ENCODE assay signal across 9 mouse cellular contexts in the genomic region with DNA sequence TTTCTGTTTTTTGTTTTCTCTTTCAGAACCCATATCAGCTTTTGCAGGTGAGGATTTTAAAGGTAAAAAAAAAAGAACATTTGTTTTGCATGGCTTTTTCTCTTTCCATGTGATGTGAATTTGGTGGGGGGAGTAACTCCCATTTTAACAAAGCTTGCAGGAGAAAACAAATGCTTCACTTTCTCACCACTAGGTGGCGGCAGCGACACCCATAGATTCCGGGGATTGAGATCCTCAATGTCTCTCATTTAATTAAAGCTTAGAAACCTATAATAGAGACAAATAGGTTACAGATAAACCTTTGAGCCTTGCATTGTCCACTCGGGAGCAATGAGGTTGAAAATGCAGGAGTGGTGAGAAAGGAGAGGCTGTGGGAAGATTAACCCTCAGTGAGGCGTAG.
A peak's percentile ranks its signal among the peaks of the same experiment; 100 is the strongest.
DNase-seq lines count a peak whose midpoint lies in the region; ATAC-seq and TF ChIP-seq lines count a peak whose summit lies in the region.
"Had no signal": no experiment of that assay in that cellular context is flagged by ENCODE, and none has a peak within 500 bp of the region (broad histone marks: within the 10 kb centered on the region; RNA-seq: fewer than 3 reads in every experiment).

No protein-coding gene starts in this region.

- intact Hi-C loops in heart, adult 2 months (cut with DNase I), result loop anchor here (2.0 to 5.0 kb wide), 2 partner anchors 143 to 176 kb away; no protein-coding TSS in a partner anchor

- H3K79me2 ChIP-seq in heart, adult 2 months (replicated peaks; ENCODE audit: control insufficient read depth, insufficient read depth, low read length), result no peaks in the 10 kb centered on the region

- peak; percentile 44 to 67 for DNase-seq in heart, adult 2 months
- DNase-seq in A20 (ENCODE audit: low read depth, low spot score), result peak; percentile 37
- peak; percentile 56 to 71 for DNase-seq in adrenal gland, adult 18-20 months (ENCODE audit: low spot score in 2 of 2)
- peak; percentile 53 for DNase-seq in embryo, embryonic 9.5 days (ENCODE audit: extremely low spot score)
- DNase-seq in layer of hippocampus, adult 9-10 months (ENCODE audit: low spot score), result peak; percentile 72
- DNase-seq in lung, postnatal 36 days, result peak; percentile 75
- peak; percentile 8 to 51 for DNase-seq in thymus, postnatal 10 days (ENCODE audit: low spot score in 2 of 2)

- no peaks in the 10 kb centered on the region for H3K4me1 ChIP-seq in heart, adult 2 months (ENCODE audit: control insufficient read depth, insufficient read depth, low read length)
- peaks cover 18% of the 10 kb centered on the region for H3K4me1 ChIP-seq in heart, embryonic 12.5 days (replicated peaks)

- ATAC-seq in heart, embryonic 12.5 days (ENCODE audit: insufficient number of reproducible peaks, low FRiP score), result no peak

- WGBS in heart, adult 2 months, result 25% methylated on average over 5 of the region's 5 CpGs
- 21% methylated on average over 5 of the region's 5 CpGs for WGBS in heart, embryonic 12.5 days

- H3K4me3 ChIP-seq in heart, adult 2 months, result no peak overlapping the region
- no peak overlapping the region for H3K4me3 ChIP-seq in heart, embryonic 12.5 days
- H3K4me3 ChIP-seq: neural tube, embryonic 12.5 days had no signal

- no peaks in the 10 kb centered on the region for H3K36me3 ChIP-seq in heart, adult 2 months (ENCODE audit: control insufficient read depth, insufficient read depth, low read length)
- no peaks in the 10 kb centered on the region for H3K36me3 ChIP-seq in heart, embryonic 12.5 days

- H3K27me3 ChIP-seq in heart, adult 2 months (ENCODE audit: control insufficient read depth, insufficient read depth, low read length), result no peaks in the 10 kb centered on the region
- H3K27me3 ChIP-seq in heart, embryonic 12.5 days (replicated peaks), result no peaks in the 10 kb centered on the region

- TF ChIP-seq CTCF in heart, adult 2 months (IDR thresholded peaks at IDR 0.05), result peak; percentile 94

- TF ChIP-seq POLR2A in heart, adult 2 months (IDR thresholded peaks at IDR 0.05; ENCODE audit: insufficient read depth, low read depth, low read length), result no peak

- no peaks in the 10 kb centered on the region for H3K9me3 ChIP-seq in heart, embryonic 12.5 days (replicated peaks)
- H3K9me3 ChIP-seq: neural tube, embryonic 12.5 days had no signal

- TF ChIP-seq EP300 in heart, adult 2 months (IDR thresholded peaks at IDR 0.05; ENCODE audit: insufficient read depth, low read depth, low read length), result no peak

- H3K27ac ChIP-seq in heart, adult 2 months, result no peak overlapping the region
- H3K27ac ChIP-seq in heart, embryonic 12.5 days (ENCODE audit: poor library complexity, severe bottlenecking), result no peak overlapping the region
- H3K27ac ChIP-seq: neural tube, embryonic 12.5 days had no signal

- no peak overlapping the region for H3K9ac ChIP-seq in heart, adult 2 months (ENCODE audit: low read depth, low read length)
- no peak overlapping the region for H3K9ac ChIP-seq in heart, embryonic 12.5 days
- H3K9ac ChIP-seq: neural tube, embryonic 12.5 days had no signal

- H3K4me2 ChIP-seq in heart, embryonic 12.5 days, result no peak overlapping the region
- H3K4me2 ChIP-seq: neural tube, embryonic 12.5 days had no signal
